Mouse (Mus musculus) lung, embryonic 14.5 days (tissue): ENCODE measurements at regions not wholly inside any gene's neighbourhood (a gene's known extent, or its start where the extent isn't known, plus 50 kb on each side); places are given as distances from the start of the nearest gene placed in this dataset.
A peak's percentile ranks its signal among the peaks of the same experiment; 100 is the strongest.

Experiments used
- ATAC-seq: fragments of 200-750 bp; cut with Nextera tagmentation; 2 replicates; pipeline ENCODE4 v1.8.0; 2017; ENCODE audit warnings: mild to moderate bottlenecking, moderate TSS enrichment, moderate library complexity; ENCODE audit not compliant: insufficient read depth
- DNase-seq: peaks from one replicate; pipeline ENCODE4 v3.0.0-alpha.2; 2015
- H3K27ac ChIP-seq: fragments of 300-500 bp; sonication (generic); 2 replicates; pipeline ENCODE4 v1.5.1; 2014; ENCODE audit warnings: low read depth, mild to moderate bottlenecking, moderate library complexity
- H3K27me3 ChIP-seq: fragments of 300-500 bp; sonication (generic); 2 replicates; pipeline ENCODE4 v1.6.1; 2014; ENCODE audit warnings: low read length, control low read depth; ENCODE audit not compliant: insufficient read depth
- H3K36me3 ChIP-seq: fragments of 300-500 bp; sonication (generic); 2 replicates; pipeline ENCODE4 v1.6.1; 2014; ENCODE audit warnings: control low read depth; ENCODE audit not compliant: insufficient read depth
- H3K4me1 ChIP-seq: fragments of 300-500 bp; sonication (generic); 2 replicates; pipeline ENCODE4 v1.6.1; 2014; ENCODE audit warnings: antibody characterized with exemption, control low read depth; ENCODE audit not compliant: insufficient read depth
- H3K4me2 ChIP-seq: fragments of 300-500 bp; sonication (generic); 2 replicates; pipeline ENCODE4 v1.6.1; 2014; ENCODE audit warnings: mild to moderate bottlenecking
- H3K4me3 ChIP-seq: fragments of 300-500 bp; sonication (generic); 2 replicates; pipeline ENCODE4 v1.5.1; 2014; ENCODE audit warnings: low read depth, low read length
- H3K9ac ChIP-seq: fragments of 300-500 bp; sonication (generic); 2 replicates; pipeline ENCODE4 v1.6.1; 2014
- H3K9me3 ChIP-seq: fragments of 300-500 bp; sonication (generic); 2 replicates; pipeline ENCODE4 v1.6.1; 2016; ENCODE audit warnings: low read depth, low read length, control low read depth
- CTCF ChIP-seq: IDR thresholded peaks from 2 replicates; pipeline ENCODE4 v1.5.1; 2016; ENCODE audit warnings: antibody characterized with exemption, low read depth
- WGBS: fragments of 180-500 bp; shearing (Covaris S2); extraction: QIAGEN DNeasy Blood & Tissue Kit; methylation state at CpG from one replicate; pipeline ENCODE4 v1.1.7; 2014; 5-methylcytosine and 5-hydroxymethylcytosine counted together

- Histone ChIP-seq H3K4me1 (no peaks in the 10 kb centered on the region), H3K9me3 (no peaks in the 10 kb centered on the region), H3K4me2 (no peak overlapping the region), H3K36me3 (no peaks in the 10 kb centered on the region), H3K9ac (no peak overlapping the region), H3K4me3 (no peak overlapping the region), H3K27me3 (no peaks in the 10 kb centered on the region), H3K27ac (no peak overlapping the region)
- ATAC-seq: no peak
- 84% methylated on average over 9 of the region's 9 CpGs for WGBS
- no peak for TF ChIP-seq CTCF
- no peak for DNase-seq
These were observed 273.2 kb downstream of the Rwdd3 start for GRCm38 (mm10) chr3:120898258-120898657.

GRCm38 (mm10) chr3:120897758-120898157 is 273.7 kb downstream of the Rwdd3 start:
- H3K36me3 ChIP-seq: no peaks in the 10 kb centered on the region
- no peak overlapping the region for H3K9ac ChIP-seq
- DNase-seq (no peak), ATAC-seq (no peak)
- 91% methylated on average over 9 of the region's 9 CpGs for WGBS
- H3K27ac ChIP-seq: no peak overlapping the region
- H3K4me2 ChIP-seq: no peak overlapping the region
- no peaks in the 10 kb centered on the region for H3K9me3 ChIP-seq
- H3K4me3 ChIP-seq: no peak overlapping the region
- H3K4me1 ChIP-seq: no peaks in the 10 kb centered on the region
- H3K27me3 ChIP-seq: no peaks in the 10 kb centered on the region
- no peak for TF ChIP-seq CTCF

- H3K4me1 ChIP-seq: no peaks in the 10 kb centered on the region
- H3K36me3 ChIP-seq: no peaks in the 10 kb centered on the region
- DNase-seq: no peak
- H3K9me3 ChIP-seq: no peaks in the 10 kb centered on the region
- no peak overlapping the region for H3K4me3 ChIP-seq
- no peak overlapping the region for H3K27ac ChIP-seq
- H3K4me2 ChIP-seq: no peak overlapping the region
- no peak for TF ChIP-seq CTCF
- 81% methylated on average over 12 of the region's 12 CpGs for WGBS
- no peak overlapping the region for H3K9ac ChIP-seq
- H3K27me3 ChIP-seq: no peaks in the 10 kb centered on the region
- no peak for ATAC-seq
These were observed 274.3 kb downstream of the Rwdd3 start for GRCm38 (mm10) chr3:120897221-120897620.

GRCm38 (mm10) chr3:120886063-120886841 is 285.2 kb downstream of the Rwdd3 start:
- TF ChIP-seq CTCF: no peak
- 41% methylated on average over 20 of the region's 20 CpGs for WGBS

GRCm38 (mm10) chr3:120885401-120885800 is 286.1 kb downstream of the Rwdd3 start:
- no peaks in the 10 kb centered on the region for H3K9me3 ChIP-seq
- no peak for DNase-seq
- no peak for ATAC-seq
- no peaks in the 10 kb centered on the region for H3K27me3 ChIP-seq
- 68% methylated on average over 5 of the region's 5 CpGs for WGBS
- H3K4me2 ChIP-seq: no peak overlapping the region
- no peak for TF ChIP-seq CTCF
- no peak overlapping the region for H3K27ac ChIP-seq
- H3K4me1 ChIP-seq: no peaks in the 10 kb centered on the region
- H3K9ac ChIP-seq: no peak overlapping the region
- H3K4me3 ChIP-seq: no peak overlapping the region
- H3K36me3 ChIP-seq: no peaks in the 10 kb centered on the region

More at GRCm38 (mm10) chr3:120886063-120886841, 285.2 kb downstream of the Rwdd3 start:
- DNase-seq (peak; percentile 3), ATAC-seq (peak; percentile 44; the same call in 1 of the 2 replicates)
- no peaks in the 10 kb centered on the region for H3K9me3 ChIP-seq
- H3K27me3 ChIP-seq: no peaks in the 10 kb centered on the region
- no peak overlapping the region for H3K4me3 ChIP-seq
- no peak overlapping the region for H3K9ac ChIP-seq
- peak overlapping the region; percentile 39 for H3K4me2 ChIP-seq
- no peak overlapping the region for H3K27ac ChIP-seq
- no peaks in the 10 kb centered on the region for H3K4me1 ChIP-seq
- H3K36me3 ChIP-seq: no peaks in the 10 kb centered on the region

- DNase-seq: no peak
- H3K9ac ChIP-seq: no peak overlapping the region
- H3K4me3 ChIP-seq: no peak overlapping the region
- no peak overlapping the region for H3K27ac ChIP-seq
- TF ChIP-seq CTCF: no peak
- H3K4me1 ChIP-seq: no peaks in the 10 kb centered on the region
- no peaks in the 10 kb centered on the region for H3K36me3 ChIP-seq
- H3K27me3 ChIP-seq: no peaks in the 10 kb centered on the region
- 59% methylated on average over 10 of the region's 10 CpGs for WGBS
- no peak for ATAC-seq
- H3K4me2 ChIP-seq: no peak overlapping the region
- H3K9me3 ChIP-seq: no peaks in the 10 kb centered on the region
These were observed 287.3 kb downstream of the Rwdd3 start for GRCm38 (mm10) chr3:120884189-120884588.

- DNase-seq: no peak
These were observed 287.8 kb downstream of the Rwdd3 start for GRCm38 (mm10) chr3:120883650-120884049.

More at GRCm38 (mm10) chr3:120883650-120884049, 287.8 kb downstream of the Rwdd3 start:
- ATAC-seq: no peak
- Histone ChIP-seq H3K4me3 (no peak overlapping the region), H3K36me3 (no peaks in the 10 kb centered on the region), H3K4me2 (no peak overlapping the region), H3K9me3 (no peaks in the 10 kb centered on the region), H3K4me1 (no peaks in the 10 kb centered on the region), H3K27me3 (no peaks in the 10 kb centered on the region), H3K9ac (no peak overlapping the region), H3K27ac (no peak overlapping the region)
- WGBS: 57% methylated on average over 5 of the region's 5 CpGs
- TF ChIP-seq CTCF: no peak
